Mouse (Mus musculus): ENCODE measurements around the gene Apba1.

DNA sequence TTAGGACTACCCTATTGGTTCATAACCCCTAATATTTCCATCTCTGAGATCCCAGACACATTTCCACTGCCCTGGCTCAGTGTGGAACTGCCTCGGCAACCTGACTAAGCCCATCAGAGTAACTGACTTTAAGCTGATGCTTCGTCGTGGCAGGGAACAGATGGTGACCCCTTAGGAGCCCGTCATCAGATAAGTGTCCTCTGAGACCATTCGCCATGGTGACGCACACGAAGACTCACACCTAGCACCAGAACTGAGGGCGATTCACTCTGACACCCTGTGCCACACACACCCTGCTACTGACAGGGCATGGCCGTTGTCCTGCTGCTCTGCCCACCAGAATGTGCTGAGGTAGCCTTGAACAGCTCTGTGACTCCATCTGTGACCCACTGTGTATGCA lies 166.1 kb downstream of the Apba1 start:
- TF ChIP-seq CTCF (IDR thresholded peaks at IDR 0.05; ENCODE audit: low read depth), result no peak
- TF ChIP-seq EP300 (IDR thresholded peaks at IDR 0.05; ENCODE audit: low read depth), result no peak
